Mouse (Mus musculus): ENCODE measurements around the gene Ddt. TPM values are rescaled to one million over a fixed set of nuclear protein-coding genes. Genes with fewer than 3 reads are reported as not detected.

Gene Ddt
- total and polyA plus RNA-seq, 3 experiments: 10.8 to 108 (median 73.2) TPM

GRCm38 (mm10) chr10:75763682-75764518 lies 9.3 kb downstream of the Ddt start, which contains the start of gene Cabin1:
Cabin1 (minus strand) TSS chr10:75764341.
- DNase-seq (ENCODE audit: low spot score) (peak; percentile 99), ATAC-seq (ENCODE audit: extremely low read depth, insufficient number of reproducible peaks, low FRiP score, poor library complexity, severe bottlenecking) (peak; percentile 95)
- TF ChIP-seq CTCF (IDR thresholded peaks at IDR 0.05; ENCODE audit: low read depth, low read length): no peak
- TF ChIP-seq GATA1 (IDR thresholded peaks at IDR 0.05; ENCODE audit: borderline replicate concordance, low read length): no peak
- no peak for TF ChIP-seq POLR2AphosphoS5 (IDR thresholded peaks at IDR 0.05; ENCODE audit: insufficient replicate concordance, low read depth, low read length)
- TF ChIP-seq TAL1 (conservative IDR thresholded peaks at IDR 0.05; ENCODE audit: low read depth, low read length): no peak
- no peak for TF ChIP-seq GATA2 (IDR thresholded peaks at IDR 0.05; ENCODE audit: borderline replicate concordance, low read depth, low read length)
- peaks cover 6% of the 10 kb centered on the region for H3K9me3 ChIP-seq (replicated peaks)
- H3K4me3 ChIP-seq (ENCODE audit: low read depth, low read length): peak within 1 kb of the TSS; percentile 94
- peaks cover 25% of the 10 kb centered on the region for H3K4me1 ChIP-seq (ENCODE audit: insufficient read depth, low read depth, low read length)
- H3K27me3 ChIP-seq (ENCODE audit: insufficient read depth, low read length): no peaks in the 10 kb centered on the region
- H3K36me3 ChIP-seq (replicated peaks): peaks cover 33% of the 10 kb centered on the region

- DNase-seq (ENCODE audit: low spot score) (no peak), ATAC-seq (ENCODE audit: extremely low read depth, insufficient number of reproducible peaks, low FRiP score, poor library complexity, severe bottlenecking) (peak; percentile 18; the same call in 1 of the 2 replicates)
- Histone ChIP-seq H3K4me3 (ENCODE audit: low read depth, low read length) (peak overlapping the region; percentile 53; the same call in 1 of the 2 replicates), H3K9me3 (replicated peaks) (peaks cover 6% of the 10 kb centered on the region), H3K36me3 (replicated peaks) (peaks cover 46% of the 10 kb centered on the region), H3K4me1 (ENCODE audit: insufficient read depth, low read depth, low read length) (peaks cover 23% of the 10 kb centered on the region), H3K27me3 (ENCODE audit: insufficient read depth, low read length) (no peaks in the 10 kb centered on the region)
- no peak for TF ChIP-seq GATA1 (IDR thresholded peaks at IDR 0.05; ENCODE audit: borderline replicate concordance, low read length)
- peak; percentile 23; the same call in 1 of the 2 replicates for TF ChIP-seq TAL1 (conservative IDR thresholded peaks at IDR 0.05; ENCODE audit: low read depth, low read length)
These were observed 10.8 kb downstream of the Ddt start for GRCm38 (mm10) chr10:75762413-75762812.

GRCm38 (mm10) chr10:75760311-75760710 lies 12.9 kb downstream of the Ddt start:
- Histone ChIP-seq H3K4me3 (ENCODE audit: low read depth, low read length) (no peak overlapping the region), H3K9me3 (replicated peaks) (peaks cover 6% of the 10 kb centered on the region), H3K27me3 (ENCODE audit: insufficient read depth, low read length) (no peaks in the 10 kb centered on the region), H3K4me1 (ENCODE audit: insufficient read depth, low read depth, low read length) (peaks cover 24% of the 10 kb centered on the region), H3K36me3 (replicated peaks) (peaks cover 66% of the 10 kb centered on the region)
- TF ChIP-seq GATA2 (IDR thresholded peaks at IDR 0.05; ENCODE audit: borderline replicate concordance, low read depth, low read length) (no peak), POLR2AphosphoS5 (IDR thresholded peaks at IDR 0.05; ENCODE audit: insufficient replicate concordance, low read depth, low read length) (no peak), GATA1 (IDR thresholded peaks at IDR 0.05; ENCODE audit: borderline replicate concordance, low read length) (no peak), TAL1 (conservative IDR thresholded peaks at IDR 0.05; ENCODE audit: low read depth, low read length) (no peak), CTCF (IDR thresholded peaks at IDR 0.05; ENCODE audit: low read depth, low read length) (no peak)
- no peak for ATAC-seq (ENCODE audit: extremely low read depth, insufficient number of reproducible peaks, low FRiP score, poor library complexity, severe bottlenecking)
- no peak for DNase-seq (ENCODE audit: low spot score)

GRCm38 (mm10) chr10:75756719-75757118 lies 16.5 kb downstream of the Ddt start:
- H3K27me3 ChIP-seq (ENCODE audit: insufficient read depth, low read length): no peaks in the 10 kb centered on the region
- ATAC-seq (ENCODE audit: extremely low read depth, insufficient number of reproducible peaks, low FRiP score, poor library complexity, severe bottlenecking) (no peak), DNase-seq (ENCODE audit: low spot score) (no peak)
- H3K9me3 ChIP-seq (replicated peaks): peaks cover 6% of the 10 kb centered on the region
- peaks cover 95% of the 10 kb centered on the region for H3K36me3 ChIP-seq (replicated peaks)
- peaks cover 11% of the 10 kb centered on the region for H3K4me1 ChIP-seq (ENCODE audit: insufficient read depth, low read depth, low read length)
- no peak overlapping the region for H3K4me3 ChIP-seq (ENCODE audit: low read depth, low read length)
- TF ChIP-seq TAL1 (conservative IDR thresholded peaks at IDR 0.05; ENCODE audit: low read depth, low read length) (no peak), GATA2 (IDR thresholded peaks at IDR 0.05; ENCODE audit: borderline replicate concordance, low read depth, low read length) (no peak), POLR2AphosphoS5 (IDR thresholded peaks at IDR 0.05; ENCODE audit: insufficient replicate concordance, low read depth, low read length) (no peak), CTCF (IDR thresholded peaks at IDR 0.05; ENCODE audit: low read depth, low read length) (no peak), GATA1 (IDR thresholded peaks at IDR 0.05; ENCODE audit: borderline replicate concordance, low read length) (no peak)

- ATAC-seq (ENCODE audit: extremely low read depth, insufficient number of reproducible peaks, low FRiP score, poor library complexity, severe bottlenecking) (peak; percentile 63; the same call in 1 of the 2 replicates), DNase-seq (ENCODE audit: low spot score) (peak; percentile 71)
- no peaks in the 10 kb centered on the region for H3K27me3 ChIP-seq (ENCODE audit: insufficient read depth, low read length)
- TF ChIP-seq POLR2AphosphoS5 (IDR thresholded peaks at IDR 0.05; ENCODE audit: insufficient replicate concordance, low read depth, low read length): no peak
- peak; percentile 64 for TF ChIP-seq CTCF (IDR thresholded peaks at IDR 0.05; ENCODE audit: low read depth, low read length)
- TF ChIP-seq TAL1 (conservative IDR thresholded peaks at IDR 0.05; ENCODE audit: low read depth, low read length): no peak
- H3K9me3 ChIP-seq (replicated peaks): no peaks in the 10 kb centered on the region
- H3K4me3 ChIP-seq (ENCODE audit: low read depth, low read length): no peak overlapping the region
- peaks cover 99% of the 10 kb centered on the region for H3K36me3 ChIP-seq (replicated peaks)
- H3K4me1 ChIP-seq (ENCODE audit: insufficient read depth, low read depth, low read length): peaks cover 2% of the 10 kb centered on the region
These were observed 29.2 kb downstream of the Ddt start for GRCm38 (mm10) chr10:75744017-75744416.

GRCm38 (mm10) chr10:75743369-75743768 lies 29.8 kb downstream of the Ddt start:
- TF ChIP-seq GATA2 (IDR thresholded peaks at IDR 0.05; ENCODE audit: borderline replicate concordance, low read depth, low read length) (no peak), CTCF (IDR thresholded peaks at IDR 0.05; ENCODE audit: low read depth, low read length) (no peak)
- no peaks in the 10 kb centered on the region for H3K9me3 ChIP-seq (replicated peaks)

More at GRCm38 (mm10) chr10:75743369-75743768, 29.8 kb downstream of the Ddt start:
- H3K4me1 ChIP-seq (ENCODE audit: insufficient read depth, low read depth, low read length): peaks cover 2% of the 10 kb centered on the region
- DNase-seq (ENCODE audit: low spot score) (no peak), ATAC-seq (ENCODE audit: extremely low read depth, insufficient number of reproducible peaks, low FRiP score, poor library complexity, severe bottlenecking) (no peak)
- no peak overlapping the region for H3K4me3 ChIP-seq (ENCODE audit: low read depth, low read length)
- H3K27me3 ChIP-seq (ENCODE audit: insufficient read depth, low read length): no peaks in the 10 kb centered on the region
- peaks cover 100% of the 10 kb centered on the region for H3K36me3 ChIP-seq (replicated peaks)
